Mouse (Mus musculus): ENCODE results near the gene Smc1a. TPM values are rescaled to one million over a fixed set of nuclear protein-coding genes. Genes with fewer than 3 reads are reported as not detected.

The Smc1a gene
- 10 to 100 TPM in 1 of 2 experiments, 1 to 10 TPM in 1; 5.5 to 30.1 TPM for polyA plus RNA-seq (2012; fragmentation: generic; extraction: Trizol)

GRCm38 (mm10) chrX:152016151-152017145 is at the start of gene Smc1a, which contains the start of gene Ribc1:
Gene Smc1a, plus strand, starts transcription at chrX:152016428.
Gene Ribc1, minus strand, starts transcription at chrX:152016295.

GRCm38 (mm10) chrX:152001737-152002710 is 14.2 kb upstream of the Smc1a start, which contains the start of gene Hsd17b10:
Gene Hsd17b10, plus strand, starts transcription at chrX:152001845.

Other genes starting within 250 kb of the Smc1a start
- gene Huwe1, start 215.6 kb upstream of the Smc1a start, polyA plus RNA-seq (2012; fragmentation: generic; extraction: Trizol): 10 to 100 TPM in 1 of 2 experiments, 1 to 10 TPM in 1; 2.8 to 33.4 TPM
- 100 to 1,000 TPM; 266 to 268 TPM for gene Hsd17b10, start 14.6 kb upstream of the Smc1a start, polyA plus RNA-seq (2012; fragmentation: generic; extraction: Trizol)
- under 1 TPM; 0.34 to 0.99 TPM for gene Ribc1, start 133 bp upstream of the Smc1a start, polyA plus RNA-seq (2012; fragmentation: generic; extraction: Trizol)
- gene Iqsec2, start 127.8 kb downstream of the Smc1a start, polyA plus RNA-seq (2012; fragmentation: generic; extraction: Trizol): 10 to 100 TPM; 10.9 to 36.2 TPM
- 10 to 100 TPM; 15.7 to 36.0 TPM for gene Kdm5c, start 216.6 kb downstream of the Smc1a start, polyA plus RNA-seq (2012; fragmentation: generic; extraction: Trizol)